Comparison of ENCODE assay signal across 10 mouse cellular contexts in the genomic region with DNA sequence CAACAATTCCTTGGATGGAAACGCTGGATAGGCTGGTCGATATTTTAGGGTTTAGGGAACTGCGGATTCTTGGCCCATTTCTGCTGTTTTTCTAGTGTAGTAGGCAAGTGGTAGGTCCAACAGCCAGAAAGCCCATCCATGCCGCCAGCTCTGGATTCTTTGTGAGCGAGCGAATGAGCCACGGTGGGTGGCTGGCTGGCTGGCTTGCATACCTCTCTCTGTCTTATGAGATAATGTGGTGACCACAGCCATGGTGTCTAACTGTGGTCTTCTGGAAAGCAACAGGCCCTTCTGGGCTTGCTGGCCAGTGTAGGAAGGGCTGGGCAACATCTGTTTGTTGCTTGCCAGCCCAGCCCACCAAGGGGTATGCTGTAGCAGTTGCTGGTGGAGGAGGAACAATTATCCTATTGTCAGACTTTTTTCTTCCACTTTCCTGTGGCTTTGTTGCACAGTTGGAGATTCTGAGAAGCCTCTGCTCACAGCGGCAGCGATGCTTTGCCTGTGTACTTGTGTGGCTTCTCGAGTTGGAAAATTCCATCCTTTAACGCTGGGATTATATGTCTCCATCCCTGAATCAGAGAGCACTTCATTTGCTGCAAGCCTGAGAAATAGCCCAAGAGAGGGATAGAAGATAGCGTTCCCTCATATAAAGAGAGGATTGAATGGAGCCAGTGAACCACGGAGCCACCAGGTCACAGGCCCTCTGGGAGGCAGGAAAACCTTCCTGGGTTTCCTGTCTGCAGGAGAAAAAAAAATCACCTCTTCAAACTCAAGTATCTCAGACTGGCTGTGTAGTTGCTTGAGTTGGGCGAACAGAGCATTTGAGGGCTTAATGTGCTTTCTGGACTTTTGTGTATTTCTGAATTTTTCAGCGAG.
DNase-seq lines count a peak whose midpoint lies in the region; ATAC-seq and TF ChIP-seq lines count a peak whose summit lies in the region.
"Had no signal": no experiment of that assay in that cellular context is flagged by ENCODE, and none has a peak within 500 bp of the region (broad histone marks: within the 10 kb centered on the region; RNA-seq: fewer than 3 reads in every experiment).

No protein-coding gene starts in this region.

- no peak for TF ChIP-seq CTCF in lung, adult 2 months (IDR thresholded peaks at IDR 0.05; ENCODE audit: insufficient read depth, low read length)

- H3K9me3 ChIP-seq in hindbrain, embryonic 10.5 days, result 0 out of 2 replicates have a peak, but pooled peaks cover 8% of the 10 kb centered on the region
- H3K9me3 ChIP-seq in hindbrain, embryonic 13.5 days, result no peaks in the 10 kb centered on the region
- H3K9me3 ChIP-seq in midbrain, embryonic 12.5 days, result no peaks in the 10 kb centered on the region

- H3K27me3 ChIP-seq in hindbrain, embryonic 10.5 days (ENCODE audit: insufficient read depth, poor library complexity, severe bottlenecking), result no peaks in the 10 kb centered on the region
- H3K27me3 ChIP-seq in hindbrain, embryonic 13.5 days, result no peaks in the 10 kb centered on the region
- no peaks in the 10 kb centered on the region for H3K27me3 ChIP-seq in midbrain, embryonic 12.5 days

- peaks cover 54% of the 10 kb centered on the region for H3K4me1 ChIP-seq in hindbrain, embryonic 10.5 days (replicated peaks)
- peaks cover 33% of the 10 kb centered on the region for H3K4me1 ChIP-seq in hindbrain, embryonic 13.5 days (replicated peaks)
- H3K4me1 ChIP-seq in midbrain, embryonic 12.5 days, result peaks cover 30% of the 10 kb centered on the region
- H3K4me1 ChIP-seq in lung, adult 2 months (ENCODE audit: control insufficient read depth, insufficient read depth, low read length), result no peaks in the 10 kb centered on the region

- ATAC-seq in hindbrain, embryonic 13.5 days (ENCODE audit: low FRiP score), result no peak
- ATAC-seq in midbrain, embryonic 12.5 days (ENCODE audit: low FRiP score, low read depth), result 0 out of 2 replicates have a peak, but pooled peaks have one; percentile 23

- TF ChIP-seq POLR2A in lung, adult 2 months (IDR thresholded peaks at IDR 0.05; ENCODE audit: borderline replicate concordance, extremely low read depth, low read depth, low read length), result no peak

- H3K4me2 ChIP-seq in hindbrain, embryonic 13.5 days, result no peak overlapping the region
- H3K4me2 ChIP-seq in midbrain, embryonic 12.5 days (replicated peaks), result peak overlapping the region; percentile 19

- DNase-seq in hindbrain, embryonic 10.5 days (ENCODE audit: low spot score), result peak; percentile 48
- DNase-seq in R1 (ENCODE audit: low read depth, low spot score), result peak; percentile 36
- peak; percentile 57 for DNase-seq in fibroblast of lung, adult 2 months (ENCODE audit: low read depth)
- DNase-seq in lung, adult 2 months, result no peak
- no peak for DNase-seq in adrenal gland, postnatal 10 days
- no peak for DNase-seq in ovary, postnatal 14 days (ENCODE audit: low spot score)
- DNase-seq: cerebellum, adult 9-10 months; lung, postnatal 10 days had no signal

- H3K27ac ChIP-seq in hindbrain, embryonic 10.5 days, result peak overlapping the region; percentile 88
- H3K27ac ChIP-seq in hindbrain, embryonic 13.5 days, result no peak overlapping the region
- H3K27ac ChIP-seq in midbrain, embryonic 12.5 days (replicated peaks), result peak overlapping the region; percentile 46

- 32% methylated on average over 15 of the region's 15 CpGs for WGBS in hindbrain, embryonic 10.5 days
- 31% methylated on average over 15 of the region's 15 CpGs for WGBS in hindbrain, embryonic 13.5 days
- WGBS in midbrain, embryonic 12.5 days, result 23% methylated on average over 15 of the region's 15 CpGs
- WGBS in lung, adult 2 months, result 63% methylated on average over 15 of the region's 15 CpGs

- no peaks in the 10 kb centered on the region for H3K36me3 ChIP-seq in hindbrain, embryonic 10.5 days
- H3K36me3 ChIP-seq in hindbrain, embryonic 13.5 days, result no peaks in the 10 kb centered on the region
- H3K36me3 ChIP-seq in midbrain, embryonic 12.5 days, result no peaks in the 10 kb centered on the region

- H3K4me3 ChIP-seq in hindbrain, embryonic 10.5 days, result peak overlapping the region; percentile 4; the same call in 1 of the 2 replicates
- H3K4me3 ChIP-seq in hindbrain, embryonic 13.5 days, result no peak overlapping the region
- no peak overlapping the region for H3K4me3 ChIP-seq in midbrain, embryonic 12.5 days
- H3K4me3 ChIP-seq in lung, adult 2 months (replicated peaks; ENCODE audit: extremely low read depth, low read depth, low read length), result no peak overlapping the region

- H3K9ac ChIP-seq in hindbrain, embryonic 13.5 days, result no peak overlapping the region
- 0 out of 2 replicates have a peak overlapping the region, but pooled peaks have one; percentile 4 for H3K9ac ChIP-seq in midbrain, embryonic 12.5 days (replicated peaks)

Comparison
In these comparisons a context has a peak if more than half of its experiments do, and no peak if none do; other contexts are left out.
1. DNase-seq: peak in hindbrain, embryonic 10.5 days (single experiment), R1 (single experiment) and fibroblast of lung, adult 2 months (single experiment); none in lung, adult 2 months (single experiment), adrenal gland, postnatal 10 days (single experiment) and ovary, postnatal 14 days (single experiment).